Mouse (Mus musculus) urinary bladder, postnatal 14 days (tissue): ENCODE data around the gene Rbfox1.

ENCODE experiments used
- DNase-seq: peaks from one replicate; pipeline ENCODE4 v3.0.0; 2021; ENCODE audit warnings: low spot score

Rbfox1 gene

DNA sequence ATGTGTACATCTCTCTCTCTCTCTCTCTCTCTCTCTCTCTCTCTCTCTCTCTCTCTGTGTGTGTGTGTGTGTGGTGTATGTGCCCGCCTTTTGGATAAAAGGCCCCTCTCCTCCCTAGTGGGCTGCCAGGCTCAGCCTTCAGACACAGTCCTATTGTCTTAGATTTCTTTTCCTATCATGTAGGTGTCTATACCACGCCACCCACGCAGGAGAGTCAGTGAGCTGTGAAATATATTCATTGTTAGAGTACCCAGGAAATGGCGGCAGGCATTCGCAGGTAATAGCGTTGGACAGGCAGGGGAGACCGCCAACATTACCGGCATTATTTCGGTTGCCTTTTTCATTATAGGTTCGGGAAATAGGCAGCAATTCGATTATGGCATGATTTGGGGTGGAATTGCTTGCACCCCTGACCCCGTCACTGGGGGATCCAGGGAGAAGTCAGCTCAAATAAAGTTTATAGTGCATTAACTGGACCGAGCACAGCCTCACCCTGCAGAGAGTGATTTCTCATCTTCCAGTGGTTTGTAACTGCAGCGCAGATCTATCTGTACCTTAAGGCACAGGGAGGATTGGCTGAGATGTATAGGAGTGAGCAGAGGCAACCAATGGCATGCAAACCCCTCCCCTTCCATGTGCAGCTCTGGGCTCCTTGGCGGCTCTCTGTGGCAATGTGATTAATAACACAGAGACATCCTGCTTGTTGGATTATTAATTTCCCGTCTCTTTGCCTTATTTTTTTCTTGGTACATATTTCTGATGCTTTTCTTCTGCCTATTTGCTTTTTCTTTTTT is 1264.1 kb downstream of the Rbfox1 start:
- DNase-seq: no peak

DNA sequence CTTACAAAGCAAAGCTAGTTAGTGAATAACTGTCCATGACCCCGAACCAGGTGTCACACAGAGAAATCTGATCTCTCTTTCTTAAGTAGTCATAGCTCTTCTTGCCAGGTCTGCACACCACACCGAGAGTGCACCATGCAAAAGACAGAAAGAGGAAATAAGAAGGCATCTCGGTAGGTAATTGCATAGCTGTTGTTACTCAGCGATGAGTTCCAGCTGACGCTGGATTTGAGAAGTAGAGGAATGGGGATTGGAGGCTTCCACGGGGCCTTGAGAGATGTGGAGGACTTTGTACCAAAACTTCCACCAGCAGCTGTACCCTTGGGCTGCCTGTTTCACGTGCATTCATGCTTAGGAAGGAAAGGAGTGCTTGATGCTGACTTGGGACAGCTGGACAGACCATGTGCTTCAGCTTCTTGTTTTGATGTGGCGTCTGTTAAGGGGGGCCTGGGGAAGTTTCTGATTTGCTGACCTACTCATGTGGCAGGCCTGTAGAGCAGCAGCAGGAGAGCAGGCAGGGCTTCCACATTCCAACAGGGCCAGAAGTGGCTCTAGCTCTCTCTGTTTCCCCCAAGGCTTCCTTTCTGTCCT is 1265.1 kb downstream of the Rbfox1 start:
- DNase-seq: no peak

DNA sequence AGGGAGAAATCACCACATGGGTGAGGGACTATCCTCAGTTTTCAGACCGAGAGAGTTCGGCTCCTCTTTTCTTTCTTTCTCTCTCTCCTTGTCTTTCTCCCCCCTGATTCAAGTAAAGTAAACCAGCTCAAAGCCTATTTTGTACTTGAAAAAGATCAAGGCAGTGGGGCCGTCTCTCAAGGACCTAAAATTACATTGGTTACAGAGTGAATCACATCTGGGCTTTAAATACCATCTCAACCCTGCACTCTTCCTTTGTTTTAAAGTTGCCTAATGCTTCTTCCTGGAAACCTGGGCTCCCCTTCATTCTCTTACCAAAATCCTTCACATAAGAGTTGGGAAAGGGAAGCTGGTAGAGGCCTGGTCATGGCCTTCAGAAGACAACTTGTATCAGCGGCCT is 1267.2 kb downstream of the Rbfox1 start:
- no peak for DNase-seq

GRCm38 (mm10) chr16:7154671-7155070 is 1269.5 kb downstream of the Rbfox1 start:
- DNase-seq: no peak

GRCm38 (mm10) chr16:7158856-7159826 is 1274.0 kb downstream of the Rbfox1 start:
- DNase-seq: no peak

DNA sequence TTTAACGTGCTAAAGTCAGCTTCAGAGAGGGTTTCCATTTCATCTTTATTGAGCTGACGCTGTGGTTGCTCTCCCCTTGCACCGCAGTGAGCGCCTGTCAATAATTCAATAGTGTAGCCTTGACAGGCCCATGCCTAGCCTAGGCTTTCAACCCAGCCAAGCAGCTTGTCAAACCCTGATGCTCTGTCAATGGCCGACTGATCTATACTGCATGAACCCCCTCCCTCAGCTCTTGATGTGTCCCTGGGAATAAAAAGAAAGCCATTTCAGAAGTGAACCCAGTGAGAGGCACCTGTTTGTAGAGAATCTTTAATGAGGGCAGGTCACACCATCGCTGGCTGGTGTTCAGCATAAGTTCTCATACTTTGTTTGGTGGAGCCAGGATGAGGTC is 1274.7 kb downstream of the Rbfox1 start:
- DNase-seq: no peak

DNA sequence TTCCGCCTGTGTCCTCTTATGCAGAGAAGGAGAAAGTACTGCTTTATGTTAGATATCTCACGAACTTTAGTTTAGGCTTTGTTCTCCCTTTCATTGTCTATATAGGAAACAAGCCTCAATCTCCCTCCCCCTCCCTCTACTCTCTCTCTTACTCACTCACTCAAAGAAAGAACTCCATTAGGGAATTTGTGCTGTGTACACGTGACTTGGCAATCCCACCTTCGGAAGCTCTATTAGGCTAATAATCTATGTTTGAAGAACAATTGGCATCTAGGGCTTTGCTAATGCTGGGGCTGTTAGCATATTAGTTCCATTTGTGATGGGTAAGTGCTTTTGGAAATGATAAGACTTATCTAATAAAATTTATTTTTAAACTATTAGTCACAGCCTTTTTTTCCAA is 1277.0 kb downstream of the Rbfox1 start:
- no peak for DNase-seq

DNA sequence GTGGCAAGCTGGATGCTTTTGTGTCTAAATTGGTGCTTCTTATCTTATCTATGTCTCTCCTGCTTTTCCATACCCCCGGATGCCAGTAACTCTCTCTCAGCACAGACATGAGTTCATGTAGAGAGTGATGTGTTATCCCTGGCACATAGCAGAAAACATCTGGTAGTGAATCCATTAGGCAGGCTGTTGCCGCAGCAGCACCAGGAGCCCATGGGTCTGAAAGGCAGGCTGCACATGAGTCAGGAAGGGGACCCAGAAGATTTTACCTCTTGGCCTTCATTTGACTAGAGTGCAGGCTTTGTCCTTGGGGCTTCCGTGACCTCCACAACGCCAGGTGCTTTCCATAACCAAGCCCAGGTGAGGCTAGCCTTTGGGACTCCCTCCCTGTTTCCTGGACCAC is 1278.5 kb downstream of the Rbfox1 start:
- DNase-seq: no peak

DNA sequence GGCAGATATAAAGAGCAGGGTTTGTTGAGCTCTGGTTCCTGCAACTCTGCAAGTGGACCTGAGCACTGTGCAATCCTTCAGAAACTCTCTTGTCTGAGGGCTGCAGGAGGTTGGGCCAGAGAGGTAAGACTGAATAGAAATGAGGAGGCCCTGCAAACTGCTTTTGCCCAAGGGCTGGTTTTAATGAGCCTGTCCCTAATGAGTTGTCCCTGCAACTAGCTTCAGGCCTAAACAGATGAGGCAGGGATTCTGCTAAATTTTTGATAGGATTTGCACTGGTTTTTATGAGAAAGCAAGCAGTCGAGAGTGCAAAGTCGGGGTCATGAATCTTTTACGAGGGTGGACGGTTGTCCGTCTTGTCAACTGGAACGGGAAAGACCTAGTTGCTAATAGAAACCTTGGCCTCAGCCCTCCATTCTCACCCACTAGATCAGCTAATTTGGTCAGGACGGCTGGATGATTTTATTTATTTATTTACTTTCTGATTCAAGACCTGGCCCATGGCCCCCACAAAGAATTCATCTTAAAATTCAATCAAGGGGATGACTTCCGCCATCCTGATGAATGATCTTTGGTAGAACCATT is 1279.1 kb downstream of the Rbfox1 start:
- no peak for DNase-seq

- no peak for DNase-seq
Observed at GRCm38 (mm10) chr16:7175960-7176359, 1290.8 kb downstream of the Rbfox1 start.

DNA sequence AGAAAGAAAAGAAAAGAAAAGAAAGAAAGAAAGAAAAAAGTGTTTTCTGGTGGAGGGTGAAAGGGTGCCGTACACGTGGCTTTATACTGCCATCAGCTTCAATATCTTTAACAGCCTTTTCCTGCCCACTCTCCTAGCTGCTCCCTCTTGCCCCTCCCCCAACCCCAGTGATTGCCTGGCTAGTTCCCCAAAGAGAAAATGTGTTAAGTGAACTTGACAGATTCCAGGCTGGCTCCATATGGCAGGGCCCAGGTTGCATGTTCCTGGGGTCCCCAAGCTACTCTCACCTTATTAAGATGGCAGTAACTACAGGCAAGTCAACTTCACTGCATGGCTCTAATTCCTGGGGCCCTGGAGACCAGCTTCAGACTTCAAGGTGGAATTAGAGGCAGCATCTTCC is 1302.6 kb downstream of the Rbfox1 start:
- no peak for DNase-seq

DNA sequence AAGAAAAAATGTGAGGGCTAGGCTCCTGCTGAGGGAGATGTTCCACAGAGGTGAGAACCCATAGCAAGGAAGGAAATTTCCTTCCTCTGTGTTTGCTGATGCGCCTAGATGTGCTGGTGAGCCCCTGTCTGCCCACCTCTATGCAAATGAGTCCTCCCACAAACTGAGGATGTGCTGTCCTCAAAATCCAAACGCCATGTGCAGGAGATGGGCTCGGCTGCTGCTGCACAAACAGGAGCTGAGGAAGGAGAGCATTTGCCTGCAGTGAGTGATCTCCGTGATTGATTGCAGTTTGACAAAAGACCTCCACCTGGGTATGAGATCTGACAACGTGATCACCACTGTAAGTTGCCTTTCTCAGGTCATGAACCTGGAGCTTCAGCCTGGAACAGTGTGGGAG is 1308.4 kb downstream of the Rbfox1 start:
- DNase-seq: no peak

- no peak for DNase-seq
Observed at GRCm38 (mm10) chr16:7197953-7198352, 1312.8 kb downstream of the Rbfox1 start.

DNA sequence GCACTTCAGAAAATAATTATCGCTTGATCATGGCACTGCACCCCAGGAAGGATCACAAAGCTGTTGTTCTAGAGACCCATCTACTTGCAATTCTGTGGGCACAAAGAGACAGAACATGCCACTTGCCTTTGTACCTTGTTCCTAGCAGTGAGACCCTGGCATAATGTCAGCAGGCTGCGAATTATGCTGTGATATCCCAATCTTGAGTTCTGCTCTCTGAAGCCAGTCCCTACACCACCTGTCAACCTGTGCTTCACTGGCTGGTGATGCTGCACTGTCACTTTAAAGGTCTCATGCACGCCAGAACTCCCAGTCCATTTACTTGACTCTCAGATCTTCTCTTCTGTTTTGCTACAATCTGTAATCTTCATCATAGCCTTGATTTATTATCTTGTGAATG is 1315.1 kb downstream of the Rbfox1 start:
- no peak for DNase-seq

GRCm38 (mm10) chr16:7201816-7202215 is 1316.7 kb downstream of the Rbfox1 start:
- DNase-seq: no peak

DNA sequence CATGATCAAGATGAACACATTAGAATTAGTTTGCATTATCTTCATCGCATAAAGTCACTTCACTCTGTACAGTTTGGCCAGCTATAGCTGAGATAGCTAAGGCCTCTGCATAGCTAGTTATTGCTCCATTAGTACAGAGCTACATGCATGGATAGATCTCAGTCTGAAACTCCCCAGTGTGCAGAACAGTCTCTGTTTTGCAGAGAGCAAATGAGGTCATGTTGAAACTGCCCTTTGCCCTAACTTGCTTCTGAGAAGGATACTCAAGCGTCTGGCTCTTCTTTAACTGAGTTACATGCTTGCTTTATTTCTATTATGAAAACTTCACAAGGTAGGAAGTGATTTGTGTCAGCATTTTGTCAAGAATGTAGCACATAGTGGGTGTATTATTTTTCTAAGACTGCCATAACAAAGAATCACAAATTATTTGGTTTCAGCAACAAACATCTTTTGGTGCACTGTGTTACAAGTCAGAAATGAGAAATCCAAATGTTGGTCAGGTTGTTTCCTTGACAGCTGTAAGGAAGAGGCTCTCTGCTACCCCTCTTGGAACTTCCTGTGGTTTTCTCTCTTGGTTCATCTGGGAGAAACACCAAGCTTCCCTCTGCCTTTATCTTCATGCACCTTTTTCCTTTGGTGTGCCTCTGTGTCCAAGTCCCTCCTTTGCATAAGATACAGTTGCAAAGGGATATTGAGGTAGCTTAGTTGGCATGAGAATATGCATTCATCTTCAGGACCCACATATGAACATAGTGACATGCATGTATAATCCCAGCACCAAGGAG is 1321.2 kb downstream of the Rbfox1 start:
- DNase-seq: no peak

GRCm38 (mm10) chr16:7207599-7207998 is 1322.4 kb downstream of the Rbfox1 start:
- no peak for DNase-seq

GRCm38 (mm10) chr16:7212756-7213155 is 1327.6 kb downstream of the Rbfox1 start:
- no peak for DNase-seq

GRCm38 (mm10) chr16:7223265-7223664 is 1338.1 kb downstream of the Rbfox1 start:
- no peak for DNase-seq

DNA sequence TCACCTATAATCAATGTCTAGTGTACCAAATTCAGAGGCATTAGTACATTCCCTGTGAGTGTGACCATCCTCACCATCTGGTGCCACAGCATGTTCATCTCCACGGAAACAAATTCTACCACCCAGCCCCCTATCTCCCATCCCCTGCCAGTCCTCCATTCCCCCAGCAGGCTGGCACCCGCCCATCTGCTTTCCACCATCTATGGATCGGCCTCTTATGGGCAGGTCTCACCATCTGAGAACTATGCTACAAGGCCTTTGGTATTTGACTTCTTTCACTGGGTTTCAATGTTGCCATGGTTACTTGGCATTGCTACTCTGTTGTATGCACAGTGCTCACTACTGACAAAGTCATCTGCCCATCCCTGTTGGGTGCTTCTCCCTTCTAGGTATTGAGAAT is 1340.8 kb downstream of the Rbfox1 start:
- no peak for DNase-seq

- no peak for DNase-seq
Observed at GRCm38 (mm10) chr16:7228246-7228645, 1343.1 kb downstream of the Rbfox1 start.

DNA sequence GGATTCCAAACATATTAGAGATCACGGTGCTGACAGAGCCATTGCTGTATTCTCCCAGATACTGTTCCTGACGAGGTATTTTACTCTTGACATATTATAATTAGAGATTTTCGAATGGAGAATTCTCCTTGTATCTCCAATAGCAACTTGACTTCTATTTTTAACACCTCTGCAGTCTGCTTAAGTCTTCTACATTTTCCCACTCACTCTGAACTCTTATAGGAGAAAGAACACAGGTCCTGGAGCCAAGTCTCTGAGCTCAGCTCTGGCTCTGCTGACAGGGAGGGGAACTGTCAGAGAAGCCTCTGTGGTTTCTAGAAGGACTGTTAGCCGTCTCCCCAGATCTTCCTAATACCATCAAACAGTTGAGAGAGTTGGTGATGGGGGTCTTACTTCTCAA is 1344.1 kb downstream of the Rbfox1 start:
- DNase-seq: no peak
